Mouse (Mus musculus) lung, adult 2 months (tissue): ENCODE data around the gene Pml.

Experiments
- CTCF ChIP-seq: fragments of 200-500 bp; IDR thresholded peaks from 2 replicates; pipeline ENCODE4 v1.5.1; 2011; ENCODE audit warnings: mild to moderate bottlenecking, low read length, control low read depth; ENCODE audit not compliant: insufficient read depth
- POLR2A ChIP-seq: fragments of 200-500 bp; IDR thresholded peaks from 2 replicates; pipeline ENCODE4 v1.6.1; 2011; ENCODE audit warnings: low read depth, mild to moderate bottlenecking, control low read depth, low read length, borderline replicate concordance; ENCODE audit errors: extremely low read depth

GRCm38 (mm10) chr9:58289901-58290300, 40.3 kb upstream of the Pml start:
- TF ChIP-seq CTCF, result no peak
- no peak for TF ChIP-seq POLR2A
